Mouse (Mus musculus) hindbrain, embryonic 10.5 days (tissue): Measurements from ENCODE around the gene Cdc14a. TPM values are rescaled to one million over a fixed set of nuclear protein-coding genes. Genes with fewer than 3 reads are reported as not detected.
A peak's percentile ranks its signal among the peaks of the same experiment; 100 is the strongest.

Experiments used
- DNase-seq: peaks from one replicate; pipeline ENCODE4 v3.0.0-alpha.2; 2017; ENCODE audit warnings: low spot score
- H3K27ac ChIP-seq: fragments of 300-500 bp; sonication (generic); 2 replicates; pipeline ENCODE4 v1.5.1; 2016; ENCODE audit warnings: mild to moderate bottlenecking, moderate library complexity
- H3K27me3 ChIP-seq: fragments of 300-500 bp; sonication (generic); 2 replicates; pipeline ENCODE4 v1.6.1; 2016; ENCODE audit warnings: mild to moderate bottlenecking; ENCODE audit not compliant: poor library complexity, insufficient read depth, severe bottlenecking
- H3K36me3 ChIP-seq: fragments of 300-500 bp; sonication (generic); 2 replicates; pipeline ENCODE4 v1.6.1; 2016; ENCODE audit warnings: mild to moderate bottlenecking, moderate library complexity
- H3K4me1 ChIP-seq: fragments of 300-500 bp; sonication (generic); replicated peaks from 2 replicates; pipeline ENCODE4 v1.6.1; 2016; ENCODE audit warnings: mild to moderate bottlenecking
- H3K4me3 ChIP-seq: fragments of 300-500 bp; sonication (generic); 2 replicates; pipeline ENCODE4 v1.5.1; 2016; ENCODE audit warnings: mild to moderate bottlenecking, moderate library complexity
- H3K9me3 ChIP-seq: fragments of 300-500 bp; sonication (generic); 2 replicates; pipeline ENCODE4 v1.6.1; 2016; ENCODE audit warnings: mild to moderate bottlenecking, moderate library complexity
- WGBS: fragments of 180-500 bp; shearing (Covaris S2); methylation state at CpG from one replicate; pipeline ENCODE4 v1.1.7; 2016; 5-methylcytosine and 5-hydroxymethylcytosine counted together
- polyA plus RNA-seq: library from polyadenylated mRNA; unstranded; fragments of >200 nt; fragmentation: Nextera tagmentation; extraction: Ambion mirVana; gene quantifications from 2 replicates; pipeline ENCODE4 v1.2.1, GENCODE M21; 2016

Gene Cdc14a
- polyA plus RNA-seq, 1 experiment from 2014 or later, result 14.4 TPM

GRCm38 (mm10) chr3:116405516-116405915, 18.3 kb downstream of the Cdc14a start:
- Histone ChIP-seq H3K4me1 (0 out of 2 replicates have a peak, but pooled peaks cover 5% of the 10 kb centered on the region), H3K36me3 (peaks cover 56% of the 10 kb centered on the region), H3K9me3 (no peaks in the 10 kb centered on the region), H3K27me3 (no peaks in the 10 kb centered on the region), H3K4me3 (no peak overlapping the region), H3K27ac (no peak overlapping the region)
- WGBS, result 80% methylated on average over 9 of the region's 9 CpGs
- no peak for DNase-seq

GRCm38 (mm10) chr3:116401436-116401835, 22.4 kb downstream of the Cdc14a start:
- Histone ChIP-seq H3K4me3 (no peak overlapping the region), H3K9me3 (no peaks in the 10 kb centered on the region), H3K4me1 (0 out of 2 replicates have a peak, but pooled peaks cover 5% of the 10 kb centered on the region), H3K27me3 (no peaks in the 10 kb centered on the region), H3K36me3 (peaks cover 43% of the 10 kb centered on the region), H3K27ac (no peak overlapping the region)
- DNase-seq, result no peak
- WGBS, result 89% methylated on average over 11 of the region's 11 CpGs

- no peaks in the 10 kb centered on the region for H3K27me3 ChIP-seq
- H3K4me3 ChIP-seq, result no peak overlapping the region
- peaks cover 37% of the 10 kb centered on the region for H3K36me3 ChIP-seq
- 0 out of 2 replicates have a peak, but pooled peaks cover 5% of the 10 kb centered on the region for H3K4me1 ChIP-seq
- H3K27ac ChIP-seq, result peak overlapping the region; percentile 50
- no peak for DNase-seq
- WGBS, result 78% methylated on average over 22 of the region's 22 CpGs
- no peaks in the 10 kb centered on the region for H3K9me3 ChIP-seq
These were observed 24.3 kb downstream of the Cdc14a start for GRCm38 (mm10) chr3:116399349-116400090.

- H3K9me3 ChIP-seq, result no peaks in the 10 kb centered on the region
- H3K36me3 ChIP-seq, result peaks cover 29% of the 10 kb centered on the region
- H3K27me3 ChIP-seq, result no peaks in the 10 kb centered on the region
- 0 out of 2 replicates have a peak, but pooled peaks cover 5% of the 10 kb centered on the region for H3K4me1 ChIP-seq
- WGBS, result 93% methylated on average over 10 of the region's 10 CpGs
- DNase-seq, result no peak
- no peak overlapping the region for H3K4me3 ChIP-seq
- no peak overlapping the region for H3K27ac ChIP-seq
These were observed 25.3 kb downstream of the Cdc14a start for GRCm38 (mm10) chr3:116398543-116398942.

- H3K4me1 ChIP-seq, result 0 out of 2 replicates have a peak, but pooled peaks cover 5% of the 10 kb centered on the region
- H3K9me3 ChIP-seq, result no peaks in the 10 kb centered on the region
- no peak for DNase-seq
- H3K27ac ChIP-seq, result no peak overlapping the region
- H3K4me3 ChIP-seq, result no peak overlapping the region
- H3K27me3 ChIP-seq, result no peaks in the 10 kb centered on the region
- H3K36me3 ChIP-seq, result peaks cover 28% of the 10 kb centered on the region
- 87% methylated on average over 7 of the region's 7 CpGs for WGBS
These were observed 25.9 kb downstream of the Cdc14a start for GRCm38 (mm10) chr3:116397976-116398375.

GRCm38 (mm10) chr3:116397341-116397740, 26.5 kb downstream of the Cdc14a start:
- H3K4me1 ChIP-seq, result 0 out of 2 replicates have a peak, but pooled peaks cover 5% of the 10 kb centered on the region
- no peaks in the 10 kb centered on the region for H3K27me3 ChIP-seq
- no peak for DNase-seq
- H3K27ac ChIP-seq, result no peak overlapping the region
- WGBS, result 90% methylated on average over 6 of the region's 6 CpGs
- peaks cover 31% of the 10 kb centered on the region for H3K36me3 ChIP-seq
- H3K4me3 ChIP-seq, result no peak overlapping the region
- no peaks in the 10 kb centered on the region for H3K9me3 ChIP-seq

GRCm38 (mm10) chr3:116396571-116396970, 27.3 kb downstream of the Cdc14a start:
- DNase-seq, result no peak
- Histone ChIP-seq H3K36me3 (peaks cover 35% of the 10 kb centered on the region), H3K4me3 (no peak overlapping the region), H3K27ac (no peak overlapping the region), H3K27me3 (no peaks in the 10 kb centered on the region), H3K9me3 (no peaks in the 10 kb centered on the region), H3K4me1 (0 out of 2 replicates have a peak, but pooled peaks cover 5% of the 10 kb centered on the region)
- WGBS, result 94% methylated on average over 3 of the region's 3 CpGs

GRCm38 (mm10) chr3:116394885-116395390, 28.9 kb downstream of the Cdc14a start:
- peaks cover 45% of the 10 kb centered on the region for H3K36me3 ChIP-seq
- no peak for DNase-seq
- H3K27me3 ChIP-seq, result no peaks in the 10 kb centered on the region
- 83% methylated on average over 5 of the region's 5 CpGs for WGBS
- H3K4me1 ChIP-seq, result 0 out of 2 replicates have a peak, but pooled peaks cover 5% of the 10 kb centered on the region
- H3K4me3 ChIP-seq, result no peak overlapping the region
- H3K27ac ChIP-seq, result no peak overlapping the region
- no peaks in the 10 kb centered on the region for H3K9me3 ChIP-seq

- Histone ChIP-seq H3K27ac (no peak overlapping the region), H3K27me3 (no peaks in the 10 kb centered on the region), H3K36me3 (peaks cover 53% of the 10 kb centered on the region), H3K9me3 (no peaks in the 10 kb centered on the region), H3K4me3 (no peak overlapping the region), H3K4me1 (no peaks in the 10 kb centered on the region)
- no peak for DNase-seq
- 85% methylated on average over 10 of the region's 10 CpGs for WGBS
These were observed 32.4 kb downstream of the Cdc14a start for GRCm38 (mm10) chr3:116391399-116391798.

GRCm38 (mm10) chr3:116389500-116390470, 34.0 kb downstream of the Cdc14a start:
- H3K27ac ChIP-seq, result no peak overlapping the region
- H3K27me3 ChIP-seq, result no peaks in the 10 kb centered on the region
- H3K4me1 ChIP-seq, result no peaks in the 10 kb centered on the region
- peaks cover 63% of the 10 kb centered on the region for H3K36me3 ChIP-seq
- no peak overlapping the region for H3K4me3 ChIP-seq
- H3K9me3 ChIP-seq, result no peaks in the 10 kb centered on the region
- WGBS, result 92% methylated on average over 14 of the region's 14 CpGs
- no peak for DNase-seq

- Histone ChIP-seq H3K4me1 (no peaks in the 10 kb centered on the region), H3K27ac (no peak overlapping the region), H3K36me3 (peaks cover 71% of the 10 kb centered on the region), H3K9me3 (no peaks in the 10 kb centered on the region), H3K4me3 (no peak overlapping the region), H3K27me3 (no peaks in the 10 kb centered on the region)
- no peak for DNase-seq
- WGBS, result 89% methylated on average over 11 of the region's 11 CpGs
These were observed 35.0 kb downstream of the Cdc14a start for GRCm38 (mm10) chr3:116388808-116389207.

- no peaks in the 10 kb centered on the region for H3K27me3 ChIP-seq
- peaks cover 63% of the 10 kb centered on the region for H3K36me3 ChIP-seq
- DNase-seq, result no peak
- no peak overlapping the region for H3K4me3 ChIP-seq
- H3K4me1 ChIP-seq, result no peaks in the 10 kb centered on the region
- no peaks in the 10 kb centered on the region for H3K9me3 ChIP-seq
- no peak overlapping the region for H3K27ac ChIP-seq
These were observed 36.9 kb downstream of the Cdc14a start for GRCm38 (mm10) chr3:116386886-116387285.
